Mouse (Mus musculus): ENCODE measurements around the gene Ampd2.

Gene Ampd2

GRCm38 (mm10) chr3:108094976-108095760 lies 8.7 kb upstream of the Ampd2 start:
- 95% methylated on average over 12 of the region's 12 CpGs for WGBS

GRCm38 (mm10) chr3:108094146-108094545 lies 7.7 kb upstream of the Ampd2 start:
- WGBS, result 60% methylated on average over 1 of the region's 1 CpGs

- WGBS, result 73% methylated on average over 6 of the region's 6 CpGs
These were observed 6.9 kb upstream of the Ampd2 start for GRCm38 (mm10) chr3:108093306-108093705.

- 80% methylated on average over 15 of the region's 15 CpGs for WGBS
These were observed 6.2 kb upstream of the Ampd2 start, which contains the start of gene Gnat2 for GRCm38 (mm10) chr3:108092536-108093115. Gene Gnat2, plus strand, starts transcription at chr3:108092789.

- WGBS, result 88% methylated on average over 6 of the region's 6 CpGs
These were observed 5.6 kb upstream of the Ampd2 start for GRCm38 (mm10) chr3:108092030-108092429.

- WGBS, result 77% methylated on average over 2 of the region's 2 CpGs
These were observed 4.1 kb upstream of the Ampd2 start for GRCm38 (mm10) chr3:108090561-108090960.

GRCm38 (mm10) chr3:108089916-108090315 lies 3.5 kb upstream of the Ampd2 start:
- 39% methylated on average over 2 of the region's 2 CpGs for WGBS

GRCm38 (mm10) chr3:108088842-108089380 lies 2.5 kb upstream of the Ampd2 start:
- 39% methylated on average over 5 of the region's 5 CpGs for WGBS

GRCm38 (mm10) chr3:108087329-108087728 lies 878 bp upstream of the Ampd2 start:
- WGBS, result 92% methylated on average over 3 of the region's 3 CpGs

GRCm38 (mm10) chr3:108085721-108086469 lies 556 bp downstream of the Ampd2 start:
- WGBS, result under 1% methylated on average over 31 of the region's 31 CpGs

- WGBS, result 1% methylated on average over 14 of the region's 14 CpGs
These were observed 1.1 kb downstream of the Ampd2 start for GRCm38 (mm10) chr3:108085281-108085720.

- 8% methylated on average over 13 of the region's 13 CpGs for WGBS
These were observed 1.6 kb downstream of the Ampd2 start for GRCm38 (mm10) chr3:108084767-108085270.

GRCm38 (mm10) chr3:108083904-108084407 lies 2.5 kb downstream of the Ampd2 start:
- WGBS, result 53% methylated on average over 4 of the region's 4 CpGs

- WGBS, result 50% methylated on average over 2 of the region's 2 CpGs
These were observed 3.3 kb downstream of the Ampd2 start for GRCm38 (mm10) chr3:108083161-108083560.

GRCm38 (mm10) chr3:108082251-108082875 lies 4.1 kb downstream of the Ampd2 start:
- WGBS, result 82% methylated on average over 1 of the region's 1 CpGs

GRCm38 (mm10) chr3:108081681-108082080 lies 4.8 kb downstream of the Ampd2 start:
- 71% methylated on average over 4 of the region's 4 CpGs for WGBS

- WGBS, result 88% methylated on average over 9 of the region's 9 CpGs
These were observed 9.6 kb downstream of the Ampd2 start for GRCm38 (mm10) chr3:108076836-108077235.

GRCm38 (mm10) chr3:108072983-108073569 lies 13.4 kb downstream of the Ampd2 start:
- 79% methylated on average over 10 of the region's 10 CpGs for WGBS

GRCm38 (mm10) chr3:108070295-108071293 lies 15.9 kb downstream of the Ampd2 start:
- 67% methylated on average over 10 of the region's 10 CpGs for WGBS
